Mouse (Mus musculus): ENCODE measurements around the gene Dmrtb1. TPM values are rescaled to one million over a fixed set of nuclear protein-coding genes. Genes with fewer than 3 reads are reported as not detected.

Dmrtb1 gene
- polyA plus RNA-seq, 1 experiment from 2014 or later = not detected

GRCm38 (mm10) chr4:107648959-107649485 lies 35.0 kb downstream of the Dmrtb1 start:
- POLR2A ChIA-PET = no interaction called here
- CTCF ChIA-PET = no interaction called here
- no peaks in the 10 kb centered on the region for H3K27me3 ChIP-seq
- in situ Hi-C loops (cut with MboI; ENCODE audit: low pct_unique_long_range_greater_than_20kb) = no loop called here
- TF ChIP-seq CTCF (IDR thresholded peaks at IDR 0.05) = no peak
- DNase-seq (ENCODE audit: low read depth, low spot score) (no peak), ATAC-seq (no peak)

GRCm38 (mm10) chr4:107641624-107642023 lies 42.4 kb downstream of the Dmrtb1 start:
- in situ Hi-C loops (cut with MboI; ENCODE audit: low pct_unique_long_range_greater_than_20kb) = no loop called here
- no peaks in the 10 kb centered on the region for H3K27me3 ChIP-seq
- ChIA-PET POLR2A (no interaction called here), CTCF (interaction anchor here (1.2 to 3.0 kb wide), 2 partner anchors 11 to 154 kb away, joined by 3 to 9 read pairs; no protein-coding TSS in a partner anchor)
- no peak for TF ChIP-seq CTCF (IDR thresholded peaks at IDR 0.05)
- DNase-seq (ENCODE audit: low read depth, low spot score) (no peak), ATAC-seq (no peak)

- ATAC-seq = no peak
- CTCF ChIA-PET = interaction anchor here (0.9 to 3.8 kb wide), 10 partner anchors 9 to 185 kb away, joined by 3 to 13 read pairs (median 4); no protein-coding TSS in a partner anchor
- POLR2A ChIA-PET = no interaction called here
- in situ Hi-C loops (cut with MboI; ENCODE audit: low pct_unique_long_range_greater_than_20kb) = loop anchor here (10.0 kb wide), 1 partner anchor 144 kb away; no protein-coding TSS in a partner anchor
- TF ChIP-seq CTCF (IDR thresholded peaks at IDR 0.05) = no peak
- no peak for DNase-seq (ENCODE audit: low read depth, low spot score)
- no peaks in the 10 kb centered on the region for H3K27me3 ChIP-seq
These were observed 45.7 kb downstream of the Dmrtb1 start for GRCm38 (mm10) chr4:107638303-107638702.

GRCm38 (mm10) chr4:107637670-107638069 lies 46.4 kb downstream of the Dmrtb1 start:
- ChIA-PET CTCF (interaction anchor here (0.9 to 3.8 kb wide), 8 partner anchors 8 to 152 kb away, joined by 3 to 13 read pairs (median 4); no protein-coding TSS in a partner anchor), POLR2A (no interaction called here)
- no peak for TF ChIP-seq CTCF (IDR thresholded peaks at IDR 0.05)
- no peak for ATAC-seq
- in situ Hi-C loops (cut with MboI; ENCODE audit: low pct_unique_long_range_greater_than_20kb) = loop anchor here (10.0 kb wide), 1 partner anchor 143 kb away; no protein-coding TSS in a partner anchor
- no peaks in the 10 kb centered on the region for H3K27me3 ChIP-seq
- no peak for DNase-seq (ENCODE audit: low read depth, low spot score)

GRCm38 (mm10) chr4:107636099-107636498 lies 47.9 kb downstream of the Dmrtb1 start:
- DNase-seq (ENCODE audit: low read depth, low spot score) = no peak
- no peak for TF ChIP-seq CTCF (IDR thresholded peaks at IDR 0.05)
- ChIA-PET CTCF (interaction anchor here (2.4 to 3.8 kb wide), 2 partner anchors 14 to 150 kb away, joined by 6 to 13 read pairs; no protein-coding TSS in a partner anchor), POLR2A (no interaction called here)
- H3K27me3 ChIP-seq = no peaks in the 10 kb centered on the region
- ATAC-seq = no peak
- in situ Hi-C loops (cut with MboI; ENCODE audit: low pct_unique_long_range_greater_than_20kb) = loop anchor here (10.0 kb wide), 1 partner anchor 141 kb away; no protein-coding TSS in a partner anchor

- CTCF ChIA-PET = interaction anchor here (0.8 to 2.1 kb wide), 2 partner anchors 47 to 149 kb away, joined by 3 to 7 read pairs; no protein-coding TSS in a partner anchor
- H3K27me3 ChIP-seq = no peaks in the 10 kb centered on the region
- POLR2A ChIA-PET = interaction anchor here (0.7 kb wide), 1 partner anchor 49 kb away, joined by 3 read pairs; no protein-coding TSS in a partner anchor
- in situ Hi-C loops (cut with MboI; ENCODE audit: low pct_unique_long_range_greater_than_20kb) = loop anchor here (10.0 kb wide), 1 partner anchor 140 kb away; no protein-coding TSS in a partner anchor
- no peak for DNase-seq (ENCODE audit: low read depth, low spot score)
- no peak for TF ChIP-seq CTCF (IDR thresholded peaks at IDR 0.05)
- no peak for ATAC-seq
These were observed 49.4 kb downstream of the Dmrtb1 start for GRCm38 (mm10) chr4:107634631-107635030.

- TF ChIP-seq CTCF (IDR thresholded peaks at IDR 0.05) = no peak
- in situ Hi-C loops (cut with MboI; ENCODE audit: low pct_unique_long_range_greater_than_20kb) = no loop called here
- CTCF ChIA-PET = interaction anchor here (1.7 kb wide), 1 partner anchor 9 kb away, joined by 9 read pairs; no protein-coding TSS in a partner anchor
- ATAC-seq = peak; percentile 66
- H3K27me3 ChIP-seq = no peaks in the 10 kb centered on the region
- peak; percentile 73 for DNase-seq (ENCODE audit: low read depth, low spot score)
- POLR2A ChIA-PET = no interaction called here
These were observed 55.1 kb downstream of the Dmrtb1 start for GRCm38 (mm10) chr4:107628921-107629411.

- in situ Hi-C loops (cut with MboI; ENCODE audit: low pct_unique_long_range_greater_than_20kb) = no loop called here
- no peak for TF ChIP-seq CTCF (IDR thresholded peaks at IDR 0.05)
- ChIA-PET POLR2A (no interaction called here), CTCF (interaction anchor here (1.7 kb wide), 1 partner anchor 10 kb away, joined by 9 read pairs; no protein-coding TSS in a partner anchor)
- no peak for DNase-seq (ENCODE audit: low read depth, low spot score)
- no peaks in the 10 kb centered on the region for H3K27me3 ChIP-seq
- no peak for ATAC-seq
These were observed 55.8 kb downstream of the Dmrtb1 start for GRCm38 (mm10) chr4:107628226-107628625.

Other genes starting within 250 kb of the Dmrtb1 start
- gene Glis1, start 249.6 kb downstream of the Dmrtb1 start, polyA plus RNA-seq (2021) = 1.1 TPM
- 8.8 TPM for gene Lrp8, start 118.0 kb upstream of the Dmrtb1 start, polyA plus RNA-seq (2021)
- 126 TPM for gene Magoh, start 195.5 kb upstream of the Dmrtb1 start, polyA plus RNA-seq (2021)
- 33.1 TPM for gene 0610037L13Rik, start 205.6 kb upstream of the Dmrtb1 start, polyA plus RNA-seq (2021)
- 46.6 TPM for gene Cpt2, start 239.4 kb upstream of the Dmrtb1 start, polyA plus RNA-seq (2021)